Mouse (Mus musculus): ENCODE data around the gene Rps12.
"Not testable (repeated sequence)": the region's sequence is repeated elsewhere in the genome, so short reads cannot be mapped to it uniquely, and the experiment has no call there.

The Rps12 gene

GRCm38 (mm10) chr10:23785599-23785998 is 1.5 kb downstream of the Rps12 start:
- not testable (repeated sequence) for DNase-seq (ENCODE audit: low spot score)

GRCm38 (mm10) chr10:23784121-23784520 is 3.0 kb downstream of the Rps12 start:
- no peak for DNase-seq (ENCODE audit: low spot score)

GRCm38 (mm10) chr10:23783493-23783884 is 3.6 kb downstream of the Rps12 start:
- DNase-seq (ENCODE audit: low spot score), result no peak

- no peak for DNase-seq (ENCODE audit: low spot score)
Observed at GRCm38 (mm10) chr10:23782855-23783492, 4.1 kb downstream of the Rps12 start.

- no peak for DNase-seq (ENCODE audit: low spot score)
Observed at GRCm38 (mm10) chr10:23781760-23782735, 5.0 kb downstream of the Rps12 start.

- DNase-seq (ENCODE audit: low spot score), result no peak
Observed at GRCm38 (mm10) chr10:23780539-23781275, 6.4 kb downstream of the Rps12 start.

GRCm38 (mm10) chr10:23777288-23777945 is 9.7 kb downstream of the Rps12 start:
- no peak for DNase-seq (ENCODE audit: low spot score)

GRCm38 (mm10) chr10:23754166-23754565 is 32.9 kb downstream of the Rps12 start:
- no peak for DNase-seq (ENCODE audit: low spot score)

All from T-cell, adult 2 months (primary cell).